Mouse (Mus musculus) duodenum, adult 2 months (tissue): Measurements from ENCODE around the gene Gm13698. TPM values are rescaled to one million over a fixed set of nuclear protein-coding genes. Genes with fewer than 3 reads are reported as not detected.

Experiments
- polyA plus RNA-seq: library from polyadenylated mRNA; depleted of rRNA; stranded (reverse); fragments of >200 nt; gene quantifications from 2 replicates; pipeline ENCODE4 v1.2.3, GENCODE M21; 2012; ENCODE audit warnings: low replicate concordance; rRNA removed

The Gm13698 gene
- not detected in 2 replicates for polyA plus RNA-seq

DNA sequence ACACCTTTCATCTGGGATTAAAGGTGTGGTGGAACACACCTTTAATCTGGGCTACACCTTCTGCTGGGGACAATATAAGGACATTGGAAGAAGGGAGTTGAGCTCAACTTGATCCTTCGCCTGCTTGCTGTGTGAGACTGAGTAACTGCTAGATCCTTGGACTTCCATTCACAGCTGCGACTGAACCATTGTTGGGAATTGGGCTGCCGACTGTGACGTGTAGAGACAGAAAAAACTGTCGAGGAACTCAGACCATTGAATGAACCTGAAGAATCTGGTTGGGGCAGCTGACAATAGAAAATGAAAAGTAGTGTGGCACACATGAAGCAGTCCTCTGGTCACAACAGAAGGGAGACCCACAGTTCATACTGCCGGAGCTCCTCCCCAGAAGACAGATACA is at the start of gene Gm13698:
Gene Gm13698, plus strand, starts transcription at position 301 of the 400 bp plus-strand sequence.

DNA sequence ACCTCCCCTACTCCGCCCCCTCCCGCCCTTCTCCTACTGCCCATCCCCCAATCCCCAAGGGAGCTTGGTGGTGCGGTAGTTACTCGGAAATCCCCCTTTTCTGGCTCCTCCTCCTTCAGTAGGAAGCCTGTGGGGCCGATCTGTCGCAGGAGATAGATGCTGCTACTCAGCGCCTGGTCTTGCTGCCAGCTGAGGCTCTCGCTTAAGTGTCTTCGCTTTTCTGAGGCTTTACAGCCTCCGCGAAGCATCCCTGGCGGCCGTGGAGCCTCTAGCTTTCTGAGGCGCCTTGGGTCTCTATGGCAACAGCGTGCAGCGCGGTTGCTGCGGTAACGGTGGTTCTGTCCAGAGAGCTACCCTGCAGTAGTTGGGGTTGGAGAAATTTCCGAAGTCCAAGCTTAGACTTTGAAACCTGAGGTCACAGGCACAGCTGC is 14.5 kb upstream of the Gm13698 start, which contains the start of gene Zswim2:
Gene Zswim2, minus strand, starts transcription at position 298 of the 431 bp plus-strand sequence.

DNA sequence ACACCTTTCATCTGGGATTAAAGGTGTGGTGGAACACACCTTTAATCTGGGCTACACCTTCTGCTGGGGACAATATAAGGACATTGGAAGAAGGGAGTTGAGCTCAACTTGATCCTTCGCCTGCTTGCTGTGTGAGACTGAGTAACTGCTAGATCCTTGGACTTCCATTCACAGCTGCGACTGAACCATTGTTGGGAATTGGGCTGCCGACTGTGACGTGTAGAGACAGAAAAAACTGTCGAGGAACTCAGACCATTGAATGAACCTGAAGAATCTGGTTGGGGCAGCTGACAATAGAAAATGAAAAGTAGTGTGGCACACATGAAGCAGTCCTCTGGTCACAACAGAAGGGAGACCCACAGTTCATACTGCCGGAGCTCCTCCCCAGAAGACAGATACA is 5.7 kb downstream of the Gm13698 start, which contains the start of gene Gm13693:
Gene Gm13693, plus strand, starts transcription at position 301 of the 400 bp plus-strand sequence.

DNA sequence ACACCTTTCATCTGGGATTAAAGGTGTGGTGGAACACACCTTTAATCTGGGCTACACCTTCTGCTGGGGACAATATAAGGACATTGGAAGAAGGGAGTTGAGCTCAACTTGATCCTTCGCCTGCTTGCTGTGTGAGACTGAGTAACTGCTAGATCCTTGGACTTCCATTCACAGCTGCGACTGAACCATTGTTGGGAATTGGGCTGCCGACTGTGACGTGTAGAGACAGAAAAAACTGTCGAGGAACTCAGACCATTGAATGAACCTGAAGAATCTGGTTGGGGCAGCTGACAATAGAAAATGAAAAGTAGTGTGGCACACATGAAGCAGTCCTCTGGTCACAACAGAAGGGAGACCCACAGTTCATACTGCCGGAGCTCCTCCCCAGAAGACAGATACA is 11.5 kb downstream of the Gm13698 start, which contains the start of gene Gm13695:
Gene Gm13695, plus strand, starts transcription at position 301 of the 400 bp plus-strand sequence.

DNA sequence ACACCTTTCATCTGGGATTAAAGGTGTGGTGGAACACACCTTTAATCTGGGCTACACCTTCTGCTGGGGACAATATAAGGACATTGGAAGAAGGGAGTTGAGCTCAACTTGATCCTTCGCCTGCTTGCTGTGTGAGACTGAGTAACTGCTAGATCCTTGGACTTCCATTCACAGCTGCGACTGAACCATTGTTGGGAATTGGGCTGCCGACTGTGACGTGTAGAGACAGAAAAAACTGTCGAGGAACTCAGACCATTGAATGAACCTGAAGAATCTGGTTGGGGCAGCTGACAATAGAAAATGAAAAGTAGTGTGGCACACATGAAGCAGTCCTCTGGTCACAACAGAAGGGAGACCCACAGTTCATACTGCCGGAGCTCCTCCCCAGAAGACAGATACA is 17.3 kb downstream of the Gm13698 start, which contains the start of gene Gm13696:
Gene Gm13696, plus strand, starts transcription at position 301 of the 400 bp plus-strand sequence.

DNA sequence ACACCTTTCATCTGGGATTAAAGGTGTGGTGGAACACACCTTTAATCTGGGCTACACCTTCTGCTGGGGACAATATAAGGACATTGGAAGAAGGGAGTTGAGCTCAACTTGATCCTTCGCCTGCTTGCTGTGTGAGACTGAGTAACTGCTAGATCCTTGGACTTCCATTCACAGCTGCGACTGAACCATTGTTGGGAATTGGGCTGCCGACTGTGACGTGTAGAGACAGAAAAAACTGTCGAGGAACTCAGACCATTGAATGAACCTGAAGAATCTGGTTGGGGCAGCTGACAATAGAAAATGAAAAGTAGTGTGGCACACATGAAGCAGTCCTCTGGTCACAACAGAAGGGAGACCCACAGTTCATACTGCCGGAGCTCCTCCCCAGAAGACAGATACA is 23.1 kb downstream of the Gm13698 start, which contains the start of gene Gm13694:
Gene Gm13694, plus strand, starts transcription at position 301 of the 400 bp plus-strand sequence.

DNA sequence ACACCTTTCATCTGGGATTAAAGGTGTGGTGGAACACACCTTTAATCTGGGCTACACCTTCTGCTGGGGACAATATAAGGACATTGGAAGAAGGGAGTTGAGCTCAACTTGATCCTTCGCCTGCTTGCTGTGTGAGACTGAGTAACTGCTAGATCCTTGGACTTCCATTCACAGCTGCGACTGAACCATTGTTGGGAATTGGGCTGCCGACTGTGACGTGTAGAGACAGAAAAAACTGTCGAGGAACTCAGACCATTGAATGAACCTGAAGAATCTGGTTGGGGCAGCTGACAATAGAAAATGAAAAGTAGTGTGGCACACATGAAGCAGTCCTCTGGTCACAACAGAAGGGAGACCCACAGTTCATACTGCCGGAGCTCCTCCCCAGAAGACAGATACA is 28.9 kb downstream of the Gm13698 start, which contains the start of gene Gm13697:
Gene Gm13697, plus strand, starts transcription at position 301 of the 400 bp plus-strand sequence.

DNA sequence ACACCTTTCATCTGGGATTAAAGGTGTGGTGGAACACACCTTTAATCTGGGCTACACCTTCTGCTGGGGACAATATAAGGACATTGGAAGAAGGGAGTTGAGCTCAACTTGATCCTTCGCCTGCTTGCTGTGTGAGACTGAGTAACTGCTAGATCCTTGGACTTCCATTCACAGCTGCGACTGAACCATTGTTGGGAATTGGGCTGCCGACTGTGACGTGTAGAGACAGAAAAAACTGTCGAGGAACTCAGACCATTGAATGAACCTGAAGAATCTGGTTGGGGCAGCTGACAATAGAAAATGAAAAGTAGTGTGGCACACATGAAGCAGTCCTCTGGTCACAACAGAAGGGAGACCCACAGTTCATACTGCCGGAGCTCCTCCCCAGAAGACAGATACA is 34.8 kb downstream of the Gm13698 start, which contains the start of gene Gm13691:
Gene Gm13691, plus strand, starts transcription at position 301 of the 400 bp plus-strand sequence.

Other genes starting within 250 kb of the Gm13698 start
- 32.4 and 35.9 TPM in 2 replicates for gene Itgav, start 231.3 kb upstream of the Gm13698 start, polyA plus RNA-seq
- gene Fam171b, start 143.1 kb upstream of the Gm13698 start, polyA plus RNA-seq: 0.08 and 0.33 TPM in 2 replicates
- gene Zswim2, start 14.5 kb upstream of the Gm13698 start, polyA plus RNA-seq: not detected in 2 replicates
- gene Gm13693, start 5.8 kb downstream of the Gm13698 start, polyA plus RNA-seq: not detected in 2 replicates
- gene Gm13695, start 11.6 kb downstream of the Gm13698 start, polyA plus RNA-seq: not detected in 2 replicates
- not detected in 2 replicates for gene Gm13696, start 17.4 kb downstream of the Gm13698 start, polyA plus RNA-seq
- not detected in 2 replicates for gene Gm13694, start 23.2 kb downstream of the Gm13698 start, polyA plus RNA-seq
- not detected in 2 replicates for gene Gm13697, start 29.1 kb downstream of the Gm13698 start, polyA plus RNA-seq
- gene Gm13691, start 34.9 kb downstream of the Gm13698 start, polyA plus RNA-seq: not detected in 2 replicates